Mouse (Mus musculus) C2C12 (cell line): ENCODE results near the gene Gm45233.

ENCODE experiments used
- CTCF ChIP-seq: IDR thresholded peaks from one replicate; pipeline ENCODE4 v1.5.1; 2011; ENCODE audit not compliant: control insufficient read depth, insufficient read depth, insufficient read length
- MAX ChIP-seq: IDR thresholded peaks from one replicate; pipeline ENCODE4 v1.6.1; 2011; ENCODE audit warnings: mild to moderate bottlenecking, control low read depth

DNA sequence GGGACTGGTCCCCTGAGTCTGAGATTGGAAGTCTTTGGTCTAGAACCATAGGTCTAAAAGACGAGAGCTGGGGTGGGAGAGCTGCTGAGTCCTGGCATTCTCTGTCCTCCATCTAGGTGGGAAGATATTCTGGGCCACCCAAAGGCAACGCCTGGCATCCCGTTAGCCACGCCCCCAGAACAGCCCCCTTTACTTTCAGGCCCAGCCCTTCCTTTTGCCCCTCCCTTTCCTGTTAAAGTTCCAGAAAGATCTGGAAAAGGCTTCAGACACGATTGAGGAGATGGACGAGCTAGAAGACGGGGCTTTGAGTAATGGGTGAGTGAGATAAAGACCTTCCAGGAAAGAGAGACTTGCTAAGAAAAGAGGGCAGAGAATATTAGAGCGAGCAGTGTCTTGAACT lies 16.5 kb upstream of the Gm45233 start, which contains the start of gene Lim2:
- TF ChIP-seq CTCF = no peak
- no peak for TF ChIP-seq MAX
